Mouse (Mus musculus) stomach, embryonic 14.5 days (tissue): Measurements from ENCODE around the gene Daam2. TPM values are rescaled to one million over a fixed set of nuclear protein-coding genes. Genes with fewer than 3 reads are reported as not detected.

Experiments
- ATAC-seq: fragments of 200-750 bp; cut with Nextera tagmentation; 2 replicates; pipeline ENCODE4 v1.8.0; 2017; ENCODE audit warnings: low read depth, moderate TSS enrichment; ENCODE audit not compliant: insufficient number of reproducible peaks, insufficient read depth, low FRiP score
- H3K27ac ChIP-seq: fragments of 300-500 bp; sonication (generic); 2 replicates; pipeline ENCODE4 v1.5.1; 2014; ENCODE audit warnings: mild to moderate bottlenecking, low read length, moderate library complexity, mixed read lengths
- H3K27me3 ChIP-seq: fragments of 300-500 bp; sonication (generic); 2 replicates; pipeline ENCODE4 v1.6.1; 2014; ENCODE audit warnings: low read length, control low read depth, mixed read lengths; ENCODE audit not compliant: control insufficient read depth, insufficient read depth
- H3K36me3 ChIP-seq: fragments of 300-500 bp; sonication (generic); 2 replicates; pipeline ENCODE4 v1.6.1; 2014; ENCODE audit warnings: mild to moderate bottlenecking, control low read depth, low read length, moderate library complexity, mixed read lengths; ENCODE audit not compliant: control insufficient read depth, insufficient read depth
- H3K4me1 ChIP-seq: fragments of 300-500 bp; sonication (generic); 2 replicates; pipeline ENCODE4 v1.6.1; 2014; ENCODE audit warnings: low read length, control low read depth, mixed read lengths; ENCODE audit not compliant: control insufficient read depth, insufficient read depth
- H3K4me2 ChIP-seq: fragments of 300-500 bp; sonication (generic); replicated peaks from 2 replicates; pipeline ENCODE4 v1.6.1; 2014; ENCODE audit warnings: low read depth, low read length, control low read depth
- H3K4me3 ChIP-seq: fragments of 300-500 bp; sonication (generic); 2 replicates; pipeline ENCODE4 v1.5.1; 2014; ENCODE audit warnings: low read depth, low read length, control low read depth
- H3K9ac ChIP-seq: fragments of 300-500 bp; sonication (generic); replicated peaks from 2 replicates; pipeline ENCODE4 v1.6.1; 2014; ENCODE audit warnings: low read depth, mild to moderate bottlenecking, control low read depth, low read length, moderate library complexity, mixed read lengths
- H3K9me3 ChIP-seq: fragments of 300-500 bp; sonication (generic); 2 replicates; pipeline ENCODE4 v1.6.1; 2016; ENCODE audit warnings: low read depth, low read length, control low read depth; ENCODE audit not compliant: control insufficient read depth
- WGBS: fragments of 180-500 bp; shearing (Covaris S2); extraction: QIAGEN DNeasy Blood & Tissue Kit; methylation state at CpG from one replicate; pipeline ENCODE4 v1.1.7; 2014; 5-methylcytosine and 5-hydroxymethylcytosine counted together
- polyA plus RNA-seq: library from polyadenylated mRNA; unstranded; fragments of >200 nt; fragmentation: Nextera tagmentation; extraction: Ambion mirVana; gene quantifications from 2 replicates; pipeline ENCODE4 v1.2.1, GENCODE M21; 2014

The Daam2 gene
- polyA plus RNA-seq, 1 experiment from 2014 or later, result 12.5 TPM

- peaks cover 2% of the 10 kb centered on the region; the same call in 1 of the 2 replicates for H3K36me3 ChIP-seq
- WGBS, result 90% methylated on average over 2 of the region's 2 CpGs
Observed at GRCm38 (mm10) chr17:49499635-49500034, 64.5 kb downstream of the Daam2 start.

GRCm38 (mm10) chr17:49498169-49498568 is 66.0 kb downstream of the Daam2 start:
- no peak overlapping the region for H3K4me2 ChIP-seq
- no peaks in the 10 kb centered on the region for H3K9me3 ChIP-seq
- peaks cover 5% of the 10 kb centered on the region; the same call in 1 of the 2 replicates for H3K36me3 ChIP-seq
- ATAC-seq, result no peak
- 68% methylated on average over 3 of the region's 3 CpGs for WGBS
- H3K27me3 ChIP-seq, result no peaks in the 10 kb centered on the region
- H3K27ac ChIP-seq, result no peak overlapping the region
- no peak overlapping the region for H3K4me3 ChIP-seq
- H3K9ac ChIP-seq, result no peak overlapping the region
- H3K4me1 ChIP-seq, result no peaks in the 10 kb centered on the region

More at GRCm38 (mm10) chr17:49499635-49500034, 64.5 kb downstream of the Daam2 start:
- Histone ChIP-seq H3K9me3 (no peaks in the 10 kb centered on the region), H3K4me1 (no peaks in the 10 kb centered on the region), H3K27ac (no peak overlapping the region), H3K4me2 (no peak overlapping the region), H3K27me3 (no peaks in the 10 kb centered on the region), H3K9ac (no peak overlapping the region), H3K4me3 (no peak overlapping the region)
- no peak for ATAC-seq

- Histone ChIP-seq H3K9ac (no peak overlapping the region), H3K27ac (no peak overlapping the region), H3K4me1 (no peaks in the 10 kb centered on the region), H3K36me3 (peaks cover 5% of the 10 kb centered on the region; the same call in 1 of the 2 replicates), H3K9me3 (no peaks in the 10 kb centered on the region), H3K27me3 (no peaks in the 10 kb centered on the region), H3K4me3 (no peak overlapping the region), H3K4me2 (no peak overlapping the region)
- ATAC-seq, result no peak
- 96% methylated on average over 4 of the region's 4 CpGs for WGBS
Observed at GRCm38 (mm10) chr17:49493276-49493675, 70.9 kb downstream of the Daam2 start.

- 63% methylated on average over 5 of the region's 5 CpGs for WGBS
- no peak overlapping the region for H3K27ac ChIP-seq
- ATAC-seq, result no peak
Observed at GRCm38 (mm10) chr17:49489098-49489497, 75.0 kb downstream of the Daam2 start.

GRCm38 (mm10) chr17:49484435-49484834 is 79.7 kb downstream of the Daam2 start:
- no peak overlapping the region for H3K4me2 ChIP-seq
- peaks cover 4% of the 10 kb centered on the region; the same call in 1 of the 2 replicates for H3K36me3 ChIP-seq
- H3K9ac ChIP-seq, result no peak overlapping the region
- H3K27ac ChIP-seq, result no peak overlapping the region
- ATAC-seq, result no peak
- H3K4me1 ChIP-seq, result no peaks in the 10 kb centered on the region
- no peak overlapping the region for H3K4me3 ChIP-seq
- no peaks in the 10 kb centered on the region for H3K9me3 ChIP-seq
- no peaks in the 10 kb centered on the region for H3K27me3 ChIP-seq
- 82% methylated on average over 3 of the region's 3 CpGs for WGBS

More at GRCm38 (mm10) chr17:49489098-49489497, 75.0 kb downstream of the Daam2 start:
- Histone ChIP-seq H3K9me3 (no peaks in the 10 kb centered on the region), H3K4me1 (no peaks in the 10 kb centered on the region), H3K9ac (no peak overlapping the region), H3K4me3 (no peak overlapping the region), H3K4me2 (no peak overlapping the region), H3K36me3 (peaks cover under 1% of the 10 kb centered on the region; the same call in 1 of the 2 replicates), H3K27me3 (no peaks in the 10 kb centered on the region)

- H3K4me1 ChIP-seq, result no peaks in the 10 kb centered on the region
- H3K4me3 ChIP-seq, result no peak overlapping the region
- peaks cover 9% of the 10 kb centered on the region; the same call in 1 of the 2 replicates for H3K36me3 ChIP-seq
- 67% methylated on average over 3 of the region's 3 CpGs for WGBS
- H3K27ac ChIP-seq, result no peak overlapping the region
- ATAC-seq, result no peak
- H3K9me3 ChIP-seq, result no peaks in the 10 kb centered on the region
- H3K9ac ChIP-seq, result no peak overlapping the region
- no peaks in the 10 kb centered on the region for H3K27me3 ChIP-seq
- H3K4me2 ChIP-seq, result no peak overlapping the region
Observed at GRCm38 (mm10) chr17:49481876-49482275, 82.3 kb downstream of the Daam2 start.

GRCm38 (mm10) chr17:49477370-49477769 is 86.8 kb downstream of the Daam2 start:
- Histone ChIP-seq H3K27me3 (no peaks in the 10 kb centered on the region), H3K9me3 (no peaks in the 10 kb centered on the region), H3K9ac (no peak overlapping the region), H3K36me3 (peaks cover 14% of the 10 kb centered on the region; the same call in 1 of the 2 replicates), H3K4me3 (no peak overlapping the region), H3K4me2 (no peak overlapping the region), H3K27ac (no peak overlapping the region), H3K4me1 (no peaks in the 10 kb centered on the region)
- no peak for ATAC-seq
- WGBS, result 68% methylated on average over 4 of the region's 4 CpGs

GRCm38 (mm10) chr17:49475174-49475573 is 89.0 kb downstream of the Daam2 start:
- Histone ChIP-seq H3K27me3 (no peaks in the 10 kb centered on the region), H3K9ac (no peak overlapping the region), H3K9me3 (no peaks in the 10 kb centered on the region), H3K4me3 (no peak overlapping the region), H3K4me2 (no peak overlapping the region), H3K36me3 (peaks cover 9% of the 10 kb centered on the region; the same call in 1 of the 2 replicates), H3K27ac (no peak overlapping the region), H3K4me1 (no peaks in the 10 kb centered on the region)
- ATAC-seq, result no peak
- 88% methylated on average over 1 of the region's 1 CpGs for WGBS

- H3K9me3 ChIP-seq, result no peaks in the 10 kb centered on the region
- 87% methylated on average over 4 of the region's 4 CpGs for WGBS
- H3K36me3 ChIP-seq, result peaks cover 9% of the 10 kb centered on the region; the same call in 1 of the 2 replicates
- no peaks in the 10 kb centered on the region for H3K27me3 ChIP-seq
- H3K27ac ChIP-seq, result no peak overlapping the region
- no peak overlapping the region for H3K4me3 ChIP-seq
- H3K4me2 ChIP-seq, result no peak overlapping the region
- no peak overlapping the region for H3K9ac ChIP-seq
- ATAC-seq, result no peak
- H3K4me1 ChIP-seq, result no peaks in the 10 kb centered on the region
Observed at GRCm38 (mm10) chr17:49474051-49474450, 90.1 kb downstream of the Daam2 start.
